Mouse (Mus musculus) kidney, embryonic 15.5 days (tissue): ENCODE results near the gene Pth2. TPM values are rescaled to one million over a fixed set of nuclear protein-coding genes. Genes with fewer than 3 reads are reported as not detected.

Experiments used
- ATAC-seq: fragments of 200-750 bp; cut with Nextera tagmentation; replicated peaks from 2 replicates; pipeline ENCODE4 v1.8.0; 2017; ENCODE audit warnings: moderate TSS enrichment; ENCODE audit not compliant: low FRiP score
- H3K27ac ChIP-seq: fragments of 300-500 bp; sonication (generic); 2 replicates; pipeline ENCODE4 v1.5.1; 2015; ENCODE audit warnings: mild to moderate bottlenecking, inconsistent platforms
- H3K27me3 ChIP-seq: fragments of 300-500 bp; sonication (generic); 2 replicates; pipeline ENCODE4 v1.6.1; 2015; ENCODE audit warnings: inconsistent platforms
- H3K36me3 ChIP-seq: fragments of 300-500 bp; sonication (generic); 2 replicates; pipeline ENCODE4 v1.6.1; 2015; ENCODE audit warnings: inconsistent platforms
- H3K4me1 ChIP-seq: fragments of 300-500 bp; sonication (generic); 2 replicates; pipeline ENCODE4 v1.6.1; 2015; ENCODE audit warnings: inconsistent platforms
- H3K4me2 ChIP-seq: fragments of 300-500 bp; sonication (generic); 2 replicates; pipeline ENCODE4 v1.6.1; 2015; ENCODE audit warnings: moderate library complexity, mild to moderate bottlenecking, inconsistent platforms
- H3K4me3 ChIP-seq: fragments of 300-500 bp; sonication (generic); replicated peaks from 2 replicates; pipeline ENCODE4 v1.5.1; 2015; ENCODE audit warnings: mild to moderate bottlenecking, inconsistent platforms
- H3K9ac ChIP-seq: fragments of 300-500 bp; sonication (generic); 2 replicates; pipeline ENCODE4 v1.6.1; 2015; ENCODE audit warnings: mild to moderate bottlenecking, inconsistent platforms
- H3K9me3 ChIP-seq: fragments of 300-500 bp; sonication (generic); replicated peaks from 2 replicates; pipeline ENCODE4 v1.6.1; 2016; ENCODE audit warnings: inconsistent platforms
- WGBS: fragments of 180-500 bp; shearing (Covaris S2); methylation state at CpG from one replicate; pipeline ENCODE4 v1.1.7; 2015; ENCODE audit warnings: mixed read lengths; 5-methylcytosine and 5-hydroxymethylcytosine counted together
- polyA plus RNA-seq: library from polyadenylated mRNA; unstranded; fragments of >200 nt; fragmentation: Nextera tagmentation; extraction: Ambion mirVana; gene quantifications from 2 replicates; pipeline ENCODE4 v1.2.1, GENCODE M21; 2015

The Pth2 gene
- polyA plus RNA-seq, 1 experiment from 2014 or later, result not detected

DNA sequence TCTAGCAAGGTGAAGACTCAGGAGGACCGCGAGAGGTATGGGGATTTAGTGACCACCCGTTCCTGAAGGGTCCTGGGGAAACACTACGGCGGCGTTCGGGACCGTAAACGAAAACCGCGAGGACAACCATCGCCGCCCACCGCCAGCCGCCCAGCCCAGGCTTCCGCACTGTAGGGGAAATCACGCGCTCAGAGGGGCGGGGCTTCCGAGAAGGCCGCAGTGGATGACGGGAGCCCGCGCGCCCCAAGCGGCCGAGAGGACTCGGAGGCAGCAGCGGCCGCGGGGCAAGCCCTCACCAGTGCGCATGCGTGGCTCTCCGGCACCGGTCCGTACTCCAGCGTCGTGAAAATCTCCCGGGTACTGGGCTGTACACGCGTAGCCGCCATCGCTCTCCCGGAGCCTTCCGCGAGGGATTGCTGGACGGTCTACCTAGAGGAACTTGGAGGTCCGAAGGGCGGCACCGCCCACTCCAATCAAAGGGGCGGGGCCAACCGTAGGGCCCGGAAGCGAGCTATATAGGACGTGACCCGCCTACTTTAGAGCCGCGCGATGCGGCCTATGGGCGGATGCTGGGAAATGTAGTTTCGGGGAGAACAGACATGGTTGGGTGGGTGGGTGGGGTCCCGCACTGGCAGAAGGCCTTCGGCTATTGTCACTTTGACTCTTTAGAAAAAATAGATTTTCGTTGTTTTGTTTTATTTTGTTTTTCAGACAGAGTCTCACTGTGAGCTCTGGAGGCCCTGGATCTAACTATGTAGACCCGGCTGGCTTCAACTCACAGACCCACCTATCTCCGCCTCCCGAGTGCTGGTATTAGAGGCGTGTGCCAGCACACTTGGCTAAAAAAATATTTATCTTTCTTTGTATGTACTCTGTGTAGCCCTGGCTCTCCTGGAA lies 26.5 kb upstream of the Pth2 start, which contains the start of the genes Pih1d1 and Aldh16a1:
Pih1d1 (plus strand) TSS at position 208 of the 897 bp plus-strand sequence.
Aldh16a1 (minus strand) TSS at position 489 of the 897 bp plus-strand sequence.
- Histone ChIP-seq H3K4me2 (peak within 1 kb of the TSS; percentile 74), H3K4me3 (peak within 1 kb of the TSS; percentile 63), H3K27ac (peak within 1 kb of the TSS; percentile 97), H3K4me1 (peaks cover 44% of the 10 kb centered on the region), H3K36me3 (peaks cover 29% of the 10 kb centered on the region), H3K9me3 (no peaks in the 10 kb centered on the region), H3K27me3 (no peaks in the 10 kb centered on the region), H3K9ac (peak within 1 kb of the TSS; percentile 89)
- WGBS, result 4% methylated on average over 69 of the region's 69 CpGs
- peak; percentile 94 for ATAC-seq

DNA sequence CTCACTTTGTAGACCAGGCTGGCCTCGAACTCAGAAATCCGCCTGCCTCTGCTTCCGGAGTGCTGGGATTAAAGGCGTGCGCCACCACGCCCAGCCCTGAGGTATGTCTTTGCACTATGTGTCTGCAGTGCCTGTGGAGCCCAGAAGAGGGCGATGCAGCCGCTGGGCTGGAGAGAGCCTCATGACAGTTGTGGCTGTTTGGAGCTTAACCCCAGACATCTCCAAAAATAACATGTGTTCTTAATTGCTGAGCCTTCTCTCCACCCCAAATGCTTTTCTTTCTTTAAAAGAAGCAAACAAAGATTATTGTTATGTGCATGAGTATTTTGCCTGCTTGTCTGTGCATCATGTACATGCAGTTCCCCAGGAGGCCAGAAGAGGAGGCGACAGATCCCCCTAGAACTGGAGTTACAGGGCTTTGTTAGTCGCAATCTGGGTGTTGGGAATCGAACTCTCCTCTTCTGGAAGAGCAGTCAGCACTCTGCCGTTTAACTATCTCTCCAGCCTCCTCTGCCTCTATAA lies 25.7 kb upstream of the Pth2 start:
- H3K4me1 ChIP-seq, result peaks cover 37% of the 10 kb centered on the region
- 79% methylated on average over 12 of the region's 12 CpGs for WGBS
- no peaks in the 10 kb centered on the region for H3K27me3 ChIP-seq
- H3K9ac ChIP-seq, result 0 out of 2 replicates have a peak overlapping the region, but pooled peaks have one; percentile 3
- H3K4me2 ChIP-seq, result peak overlapping the region; percentile 74
- no peak for ATAC-seq
- H3K36me3 ChIP-seq, result peaks cover 36% of the 10 kb centered on the region
- peak overlapping the region; percentile 97 for H3K27ac ChIP-seq
- no peaks in the 10 kb centered on the region for H3K9me3 ChIP-seq
- peak overlapping the region; percentile 63 for H3K4me3 ChIP-seq

DNA sequence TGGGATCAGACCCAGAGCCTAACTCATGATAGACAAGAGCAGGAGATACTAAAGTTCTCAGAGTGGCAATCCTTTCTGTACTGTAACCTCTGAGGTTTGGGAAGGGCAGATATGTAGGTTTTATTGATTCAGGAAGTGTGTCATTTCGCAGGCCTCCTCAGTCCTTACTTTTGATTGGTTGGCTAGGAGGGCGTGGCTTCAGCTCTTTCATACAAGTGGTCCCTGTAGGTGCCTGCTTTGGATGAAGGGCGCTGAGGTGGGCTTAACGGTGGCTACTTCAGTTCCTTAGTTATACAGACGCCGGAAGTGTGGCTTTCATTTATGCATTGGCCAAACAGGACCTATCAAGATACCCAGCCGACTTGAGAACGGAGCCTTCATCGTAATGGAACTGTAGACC lies 25.2 kb upstream of the Pth2 start:
- Histone ChIP-seq H3K9me3 (no peaks in the 10 kb centered on the region), H3K9ac (0 out of 2 replicates have a peak overlapping the region, but pooled peaks have one; percentile 3), H3K4me1 (peaks cover 31% of the 10 kb centered on the region), H3K4me3 (peak overlapping the region; percentile 63; the same call in 1 of the 2 replicates), H3K27me3 (no peaks in the 10 kb centered on the region), H3K4me2 (peak overlapping the region; percentile 74), H3K27ac (0 out of 2 replicates have a peak overlapping the region, but pooled peaks have one; percentile 97), H3K36me3 (peaks cover 42% of the 10 kb centered on the region)
- WGBS, result 86% methylated on average over 9 of the region's 9 CpGs
- ATAC-seq, result no peak

DNA sequence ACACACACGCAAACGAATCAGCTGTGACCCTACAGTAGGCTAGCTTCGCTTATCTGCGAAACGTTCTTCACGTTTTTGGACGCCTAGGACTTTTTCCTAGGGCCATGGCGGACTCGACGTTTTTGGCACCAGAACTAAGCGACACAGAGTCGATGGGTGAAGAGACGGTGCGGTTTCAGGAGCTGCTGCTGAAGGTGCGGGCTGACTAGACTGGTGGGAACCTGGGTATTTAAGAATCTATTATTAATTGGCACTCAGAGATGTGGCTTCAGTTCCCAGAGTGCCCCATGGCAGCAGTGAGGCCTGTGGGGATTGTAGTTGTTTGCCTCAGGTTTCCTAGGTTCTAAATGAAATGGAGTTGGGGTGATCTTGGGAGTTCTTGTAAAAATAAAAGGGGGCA lies 24.6 kb upstream of the Pth2 start:
- no peak overlapping the region for H3K9ac ChIP-seq
- H3K27me3 ChIP-seq, result no peaks in the 10 kb centered on the region
- no peak overlapping the region for H3K4me3 ChIP-seq
- H3K36me3 ChIP-seq, result peaks cover 46% of the 10 kb centered on the region
- H3K4me1 ChIP-seq, result peaks cover 27% of the 10 kb centered on the region
- H3K27ac ChIP-seq, result no peak overlapping the region
- 94% methylated on average over 15 of the region's 15 CpGs for WGBS
- H3K9me3 ChIP-seq, result no peaks in the 10 kb centered on the region
- H3K4me2 ChIP-seq, result no peak overlapping the region
- no peak for ATAC-seq

DNA sequence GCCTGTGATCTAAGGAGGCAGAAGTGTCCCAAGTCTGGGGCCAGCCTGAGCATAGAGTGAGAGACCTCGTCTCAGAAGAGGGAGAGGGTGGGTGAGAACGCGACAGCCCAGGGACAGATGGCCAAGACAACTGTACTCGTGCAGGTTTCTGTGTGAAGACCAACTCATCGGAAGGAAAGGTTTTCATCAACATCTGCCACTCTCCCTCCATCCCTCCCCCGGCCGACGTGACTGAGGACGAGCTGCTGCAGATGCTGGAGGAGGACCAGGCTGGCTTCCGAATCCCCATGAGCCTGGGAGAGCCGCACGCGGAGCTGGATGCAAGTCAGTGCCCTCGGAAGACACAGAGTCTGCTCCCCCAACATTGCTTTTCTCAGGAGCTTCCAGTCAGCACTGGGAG lies 23.3 kb upstream of the Pth2 start:
- no peak for ATAC-seq
- Histone ChIP-seq H3K36me3 (peaks cover 46% of the 10 kb centered on the region), H3K4me2 (no peak overlapping the region), H3K4me3 (no peak overlapping the region), H3K9me3 (no peaks in the 10 kb centered on the region), H3K27ac (no peak overlapping the region), H3K9ac (no peak overlapping the region), H3K27me3 (peaks cover 2% of the 10 kb centered on the region), H3K4me1 (peaks cover 24% of the 10 kb centered on the region)
- 80% methylated on average over 14 of the region's 14 CpGs for WGBS

DNA sequence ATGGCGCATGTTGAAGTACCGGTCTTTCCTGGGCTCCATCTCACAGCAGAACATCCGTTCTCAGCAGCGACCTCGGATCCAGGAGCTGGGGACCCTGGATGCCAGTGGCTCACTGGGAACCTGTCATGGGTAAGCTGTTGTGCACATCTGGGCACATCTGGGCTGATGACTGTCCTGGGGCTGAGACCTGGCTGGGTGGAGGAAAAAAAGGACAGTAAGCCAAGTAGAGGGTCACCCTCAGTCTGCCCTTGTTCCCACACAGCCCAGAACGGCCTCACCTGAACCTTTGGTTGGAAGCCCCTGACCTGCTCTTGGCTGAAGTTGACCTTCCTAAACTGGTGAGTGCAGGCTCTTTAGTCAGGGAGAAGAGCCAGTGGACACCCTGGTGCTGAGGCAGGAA lies 21.8 kb upstream of the Pth2 start:
- Histone ChIP-seq H3K27ac (no peak overlapping the region), H3K4me3 (no peak overlapping the region), H3K4me2 (no peak overlapping the region), H3K36me3 (peaks cover 46% of the 10 kb centered on the region), H3K4me1 (peaks cover 27% of the 10 kb centered on the region), H3K9ac (no peak overlapping the region), H3K9me3 (no peaks in the 10 kb centered on the region), H3K27me3 (peaks cover 18% of the 10 kb centered on the region)
- WGBS, result 90% methylated on average over 6 of the region's 6 CpGs
- no peak for ATAC-seq

DNA sequence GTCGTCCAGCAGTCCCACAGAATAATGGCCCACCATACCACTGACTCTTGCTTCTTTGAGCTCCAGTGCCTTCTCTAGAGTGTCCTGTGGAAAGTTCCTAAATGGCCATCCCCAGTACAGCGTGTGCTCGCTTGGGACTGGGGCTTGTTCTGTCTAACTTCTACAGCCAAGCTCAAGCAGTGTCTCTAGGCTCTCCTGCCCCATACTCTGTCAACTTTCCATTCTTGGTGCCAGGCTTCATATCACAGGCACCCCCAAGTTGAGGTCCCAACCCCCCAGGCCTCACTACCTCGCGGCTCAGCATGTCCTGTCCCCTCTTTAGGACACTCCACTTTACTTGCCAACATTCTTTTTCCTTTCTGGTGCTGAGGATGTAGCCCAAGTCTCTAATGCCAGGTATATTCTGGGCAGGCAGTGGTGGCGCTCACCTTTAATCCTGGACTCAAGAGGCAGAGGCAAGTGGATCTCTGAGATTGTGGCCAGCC lies 20.4 kb upstream of the Pth2 start:
- Histone ChIP-seq H3K36me3 (peaks cover 46% of the 10 kb centered on the region), H3K9ac (no peak overlapping the region), H3K4me3 (no peak overlapping the region), H3K9me3 (no peaks in the 10 kb centered on the region), H3K4me2 (no peak overlapping the region), H3K4me1 (peaks cover 22% of the 10 kb centered on the region), H3K27me3 (peaks cover 31% of the 10 kb centered on the region), H3K27ac (no peak overlapping the region)
- WGBS, result 91% methylated on average over 6 of the region's 6 CpGs
- no peak for ATAC-seq

DNA sequence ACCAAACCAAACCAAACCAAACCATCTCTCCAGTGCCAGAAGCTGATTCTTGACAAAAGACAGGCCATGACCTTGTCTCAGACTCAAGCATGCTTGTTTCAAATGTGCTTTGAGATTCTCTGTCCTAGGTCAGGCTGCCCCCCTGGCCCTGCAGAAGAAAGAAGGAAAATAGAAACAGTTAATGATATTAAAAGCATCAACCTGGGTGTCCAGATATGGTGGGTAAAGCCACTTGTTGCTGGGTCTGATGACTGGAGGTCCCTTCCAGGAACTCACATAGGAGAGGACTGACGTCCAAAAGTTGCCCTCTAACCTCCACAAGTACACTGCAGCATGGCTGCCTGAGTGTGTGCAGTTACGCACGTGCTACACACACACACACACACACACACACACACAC lies 19.9 kb upstream of the Pth2 start:
- H3K9me3 ChIP-seq, result no peaks in the 10 kb centered on the region
- WGBS, result 91% methylated on average over 3 of the region's 3 CpGs
- no peak overlapping the region for H3K9ac ChIP-seq
- H3K4me2 ChIP-seq, result no peak overlapping the region
- no peak overlapping the region for H3K27ac ChIP-seq
- peaks cover 36% of the 10 kb centered on the region for H3K27me3 ChIP-seq
- no peak overlapping the region for H3K4me3 ChIP-seq
- peaks cover 19% of the 10 kb centered on the region for H3K4me1 ChIP-seq
- ATAC-seq, result no peak
- H3K36me3 ChIP-seq, result peaks cover 46% of the 10 kb centered on the region

DNA sequence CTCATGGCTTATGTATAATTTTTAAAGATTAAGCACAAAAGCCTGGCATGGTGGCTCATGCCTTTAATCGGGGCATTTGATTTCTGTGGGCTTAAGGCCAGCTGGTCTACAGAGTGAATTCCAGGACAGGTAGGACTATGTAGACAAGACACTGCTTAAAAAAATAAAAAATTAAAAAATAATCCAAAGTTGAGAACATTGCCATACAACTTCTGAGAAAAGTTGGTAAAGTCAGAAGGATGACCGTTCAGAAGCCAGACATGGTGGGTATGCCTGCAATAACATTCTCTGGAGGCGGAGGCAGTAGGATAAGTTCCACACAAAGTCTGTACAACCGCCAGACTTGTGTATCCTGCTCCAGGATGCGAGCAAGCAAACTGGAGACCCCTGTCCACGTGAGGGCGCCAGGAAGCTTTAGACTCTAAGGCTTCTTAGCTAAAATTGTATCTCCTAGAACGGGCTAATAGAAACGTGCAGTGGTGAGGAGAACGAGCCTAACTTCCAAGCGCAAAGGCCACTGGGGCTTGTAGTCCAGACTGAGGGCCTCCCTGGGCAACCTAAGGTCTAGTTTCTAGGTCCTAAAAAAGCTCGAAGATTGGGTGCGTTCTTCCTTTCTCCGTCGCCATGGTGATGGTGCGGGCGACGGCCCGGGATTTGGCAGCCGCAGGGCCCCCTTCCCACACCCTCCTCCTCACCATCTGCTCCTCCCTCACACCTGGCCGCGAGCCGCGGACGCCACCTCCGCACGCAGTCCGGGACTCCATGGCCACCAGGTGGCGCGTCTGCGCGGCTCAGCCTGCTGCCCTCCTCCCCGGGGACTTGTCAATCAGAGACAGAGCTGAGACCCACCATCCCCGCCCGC lies 19.0 kb upstream of the Pth2 start:
- peak overlapping the region; percentile 91 for H3K4me2 ChIP-seq
- peaks cover 38% of the 10 kb centered on the region for H3K36me3 ChIP-seq
- no peaks in the 10 kb centered on the region for H3K9me3 ChIP-seq
- peak; percentile 87 for ATAC-seq
- 3% methylated on average over 35 of the region's 35 CpGs for WGBS
- peak overlapping the region; percentile 43 for H3K9ac ChIP-seq
- peak overlapping the region; percentile 50 for H3K4me3 ChIP-seq
- H3K27ac ChIP-seq, result 0 out of 2 replicates have a peak overlapping the region, but pooled peaks have one; percentile 54
- H3K27me3 ChIP-seq, result peaks cover 46% of the 10 kb centered on the region
- peaks cover 19% of the 10 kb centered on the region for H3K4me1 ChIP-seq

DNA sequence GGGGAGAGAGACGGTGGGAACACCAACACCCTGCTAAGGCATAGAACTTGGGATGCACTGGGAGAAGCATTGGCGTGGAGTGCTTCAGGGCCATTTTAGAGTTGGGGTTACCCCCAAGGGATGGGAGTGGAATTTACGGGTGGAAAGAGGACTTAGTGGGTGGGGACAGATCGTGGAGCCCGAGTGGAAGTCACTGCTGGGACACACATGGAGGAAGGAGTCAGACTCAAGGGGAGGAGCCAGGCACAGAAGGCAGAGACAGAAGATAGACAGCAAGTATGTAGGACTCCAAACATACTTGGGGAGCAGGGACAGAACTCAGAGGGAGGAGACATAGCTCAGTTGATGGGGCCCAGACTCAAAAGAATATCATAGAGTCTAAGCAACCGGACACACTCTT lies 18.2 kb upstream of the Pth2 start:
- H3K9ac ChIP-seq, result peak overlapping the region; percentile 43; the same call in 1 of the 2 replicates

DNA sequence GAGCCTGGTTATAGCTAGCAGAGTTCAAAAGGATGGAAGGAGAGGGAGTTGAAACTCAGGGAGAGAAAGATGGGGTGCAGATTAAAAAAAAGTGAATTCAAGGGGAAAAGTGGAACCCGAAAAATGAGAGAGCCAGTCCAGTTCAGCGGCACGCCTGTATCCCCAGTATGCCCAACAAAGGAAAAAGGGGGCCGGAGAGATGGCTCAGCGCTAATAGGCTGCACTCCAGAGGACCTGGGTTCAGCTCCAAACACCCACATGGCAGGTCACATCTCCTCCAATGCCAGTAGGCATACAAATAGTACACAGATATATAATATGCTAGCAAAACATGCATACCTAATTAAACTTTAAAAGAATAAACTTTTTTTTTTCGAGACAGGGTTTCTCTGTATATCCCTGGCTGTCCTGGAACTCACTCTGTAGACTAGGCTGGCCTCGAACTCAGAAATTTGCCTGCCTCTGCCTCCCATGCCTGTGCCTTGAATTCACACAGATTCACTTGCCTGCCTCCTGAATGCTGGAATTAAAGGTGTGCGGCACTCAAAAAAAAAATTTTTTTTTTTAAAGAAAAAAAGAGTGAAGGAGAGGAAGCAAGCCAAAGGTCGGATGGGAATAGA lies 17.7 kb upstream of the Pth2 start:
- 73% methylated on average over 9 of the region's 9 CpGs for WGBS

More for the DNA sequence above, 18.2 kb upstream of the Pth2 start:
- Histone ChIP-seq H3K9me3 (no peaks in the 10 kb centered on the region), H3K36me3 (peaks cover 35% of the 10 kb centered on the region), H3K4me3 (peak overlapping the region; percentile 50), H3K4me1 (peaks cover 19% of the 10 kb centered on the region), H3K27ac (no peak overlapping the region), H3K4me2 (peak overlapping the region; percentile 91), H3K27me3 (peaks cover 53% of the 10 kb centered on the region)
- ATAC-seq, result no peak; the same call in 1 of the 2 replicates
- WGBS, result 25% methylated on average over 6 of the region's 6 CpGs

More for the DNA sequence above, 17.7 kb upstream of the Pth2 start:
- ATAC-seq, result no peak
- no peaks in the 10 kb centered on the region for H3K9me3 ChIP-seq
- H3K36me3 ChIP-seq, result peaks cover 29% of the 10 kb centered on the region
- H3K4me2 ChIP-seq, result peak overlapping the region; percentile 91; the same call in 1 of the 2 replicates
- no peak overlapping the region for H3K9ac ChIP-seq
- H3K4me1 ChIP-seq, result peaks cover 22% of the 10 kb centered on the region
- peak overlapping the region; percentile 54; the same call in 1 of the 2 replicates for H3K4me3 ChIP-seq
- H3K27ac ChIP-seq, result no peak overlapping the region
- peaks cover 59% of the 10 kb centered on the region for H3K27me3 ChIP-seq
